Mouse (Mus musculus): ENCODE measurements at regions not wholly inside any gene's neighbourhood (a gene's known extent, or its start where the extent isn't known, plus 50 kb on each side); places are given as distances from the start of the nearest gene placed in this dataset.

DNA sequence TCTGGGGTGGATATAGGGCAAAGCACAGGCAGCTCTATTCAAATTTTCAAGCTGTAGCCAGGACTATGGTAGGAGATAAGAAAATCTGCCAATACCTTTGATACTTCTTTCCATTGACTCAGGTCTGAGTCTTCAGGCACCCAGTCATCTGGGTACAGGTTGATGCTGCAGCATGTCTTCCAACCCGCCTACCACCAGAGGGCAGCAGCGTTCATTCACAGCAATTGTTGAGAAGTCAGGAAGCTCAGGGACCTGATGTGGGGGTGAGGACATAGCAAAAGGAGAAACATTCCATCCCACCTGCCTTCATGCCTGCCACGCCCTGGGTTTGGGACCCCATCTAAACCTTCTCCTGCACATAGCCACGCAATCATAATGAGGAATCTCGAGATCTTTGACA lies 118.2 kb upstream of the Gm21876 start:
- Histone ChIP-seq H3K4me3 (ENCODE audit: extremely low read depth, insufficient read depth, insufficient read length) (no peak overlapping the region), H3K4me1 (ENCODE audit: control insufficient read depth, insufficient read depth, insufficient read length) (no peaks in the 10 kb centered on the region), H3K36me3 (ENCODE audit: control insufficient read depth, insufficient read depth, low read length) (no peaks in the 10 kb centered on the region), H3K27ac (ENCODE audit: insufficient read depth, low read length) (no peak overlapping the region), H3K27me3 (ENCODE audit: control insufficient read depth, insufficient read depth, low read length) (no peaks in the 10 kb centered on the region)
- WGBS, result 22% methylated on average over 5 of the region's 5 CpGs
- peak in 1 of 2 experiments; percentile 13 for DNase-seq (ENCODE audit: low read depth in 1 of 2, low spot score in 2 of 2)
- TF ChIP-seq CTCF (IDR thresholded peaks at IDR 0.05; ENCODE audit: extremely low read depth, insufficient read depth, insufficient read length, insufficient replicate concordance) (0 out of 2 replicates have a peak, but pooled peaks have one; percentile 9), POLR2A (IDR thresholded peaks at IDR 0.05; ENCODE audit: low read depth, low read length) (no peak)

- Histone ChIP-seq H3K36me3 (ENCODE audit: control insufficient read depth, insufficient read depth, low read length) (no peaks in the 10 kb centered on the region), H3K27me3 (ENCODE audit: control insufficient read depth, insufficient read depth, low read length) (no peaks in the 10 kb centered on the region), H3K4me3 (ENCODE audit: extremely low read depth, insufficient read depth, insufficient read length) (no peak overlapping the region), H3K4me1 (ENCODE audit: control insufficient read depth, insufficient read depth, insufficient read length) (no peaks in the 10 kb centered on the region), H3K27ac (ENCODE audit: insufficient read depth, low read length) (no peak overlapping the region)
- 32% methylated on average over 1 of the region's 1 CpGs for WGBS
- TF ChIP-seq POLR2A (IDR thresholded peaks at IDR 0.05; ENCODE audit: low read depth, low read length) (no peak), CTCF (IDR thresholded peaks at IDR 0.05; ENCODE audit: extremely low read depth, insufficient read depth, insufficient read length, insufficient replicate concordance) (no peak)
- no peak for DNase-seq (ENCODE audit: low read depth in 1 of 2, low spot score in 2 of 2)
Measured at GRCm38 (mm10) chrX:21295460-21295859, 120.0 kb upstream of the Gm21876 start.

DNA sequence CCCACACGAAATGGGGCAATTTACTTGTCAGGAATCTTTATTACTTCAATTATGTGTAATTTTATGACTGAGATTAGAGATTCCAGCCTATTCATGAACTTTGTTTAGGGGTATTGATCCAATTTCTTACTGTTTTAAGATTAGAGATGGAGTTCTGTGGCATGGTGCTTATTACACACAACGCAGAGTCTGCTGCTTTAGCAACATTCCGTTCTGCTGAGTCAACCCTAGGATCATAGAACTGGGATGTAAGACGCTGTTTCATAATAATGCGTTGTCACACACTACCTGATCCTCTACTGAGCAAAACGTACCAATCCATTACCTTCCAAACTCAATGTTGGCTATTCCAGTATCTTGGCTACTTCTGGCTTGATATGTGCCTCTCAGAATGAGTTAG lies 121.9 kb upstream of the Gm21876 start:
- Histone ChIP-seq H3K27ac (ENCODE audit: insufficient read depth, low read length) (no peak overlapping the region), H3K4me1 (ENCODE audit: control insufficient read depth, insufficient read depth, insufficient read length) (no peaks in the 10 kb centered on the region), H3K36me3 (ENCODE audit: control insufficient read depth, insufficient read depth, low read length) (no peaks in the 10 kb centered on the region), H3K4me3 (ENCODE audit: extremely low read depth, insufficient read depth, insufficient read length) (no peak overlapping the region), H3K27me3 (ENCODE audit: control insufficient read depth, insufficient read depth, low read length) (no peaks in the 10 kb centered on the region)
- WGBS, result 74% methylated on average over 6 of the region's 6 CpGs
- DNase-seq (ENCODE audit: low read depth in 1 of 2, low spot score in 2 of 2), result no peak
- TF ChIP-seq POLR2A (IDR thresholded peaks at IDR 0.05; ENCODE audit: low read depth, low read length), result no peak
- TF ChIP-seq CTCF (IDR thresholded peaks at IDR 0.05; ENCODE audit: extremely low read depth, insufficient read depth, insufficient read length, insufficient replicate concordance), result no peak

- H3K4me3 ChIP-seq (ENCODE audit: extremely low read depth, insufficient read depth, insufficient read length), result no peak overlapping the region
- TF ChIP-seq POLR2A (IDR thresholded peaks at IDR 0.05; ENCODE audit: low read depth, low read length), result no peak
- no peak for TF ChIP-seq CTCF (IDR thresholded peaks at IDR 0.05; ENCODE audit: extremely low read depth, insufficient read depth, insufficient read length, insufficient replicate concordance)
- WGBS, result 36% methylated on average over 13 of the region's 13 CpGs
- no peak for DNase-seq (ENCODE audit: low read depth in 1 of 2, low spot score in 2 of 2)
- H3K27ac ChIP-seq (ENCODE audit: insufficient read depth, low read length), result no peak overlapping the region
- H3K4me1 ChIP-seq (ENCODE audit: control insufficient read depth, insufficient read depth, insufficient read length), result no peaks in the 10 kb centered on the region
- H3K27me3 ChIP-seq (ENCODE audit: control insufficient read depth, insufficient read depth, low read length), result no peaks in the 10 kb centered on the region
- H3K36me3 ChIP-seq (ENCODE audit: control insufficient read depth, insufficient read depth, low read length), result no peaks in the 10 kb centered on the region
Measured at GRCm38 (mm10) chrX:21334499-21335032, 149.8 kb upstream of the Agtr2 start.

- Histone ChIP-seq H3K36me3 (ENCODE audit: control insufficient read depth, insufficient read depth, low read length) (no peaks in the 10 kb centered on the region), H3K27me3 (ENCODE audit: control insufficient read depth, insufficient read depth, low read length) (no peaks in the 10 kb centered on the region), H3K4me1 (ENCODE audit: control insufficient read depth, insufficient read depth, insufficient read length) (no peaks in the 10 kb centered on the region), H3K4me3 (ENCODE audit: extremely low read depth, insufficient read depth, insufficient read length) (no peak overlapping the region), H3K27ac (ENCODE audit: insufficient read depth, low read length) (no peak overlapping the region)
- no peak for DNase-seq (ENCODE audit: low read depth in 1 of 2, low spot score in 2 of 2)
- TF ChIP-seq POLR2A (IDR thresholded peaks at IDR 0.05; ENCODE audit: low read depth, low read length) (no peak), CTCF (IDR thresholded peaks at IDR 0.05; ENCODE audit: extremely low read depth, insufficient read depth, insufficient read length, insufficient replicate concordance) (no peak)
- 85% methylated on average over 1 of the region's 1 CpGs for WGBS
Measured at GRCm38 (mm10) chrX:21344397-21344796, 139.9 kb upstream of the Agtr2 start.

GRCm38 (mm10) chrX:21350503-21350902 lies 133.8 kb upstream of the Agtr2 start:
- Histone ChIP-seq H3K27me3 (ENCODE audit: control insufficient read depth, insufficient read depth, low read length) (no peaks in the 10 kb centered on the region), H3K27ac (ENCODE audit: insufficient read depth, low read length) (no peak overlapping the region), H3K4me1 (ENCODE audit: control insufficient read depth, insufficient read depth, insufficient read length) (no peaks in the 10 kb centered on the region), H3K36me3 (ENCODE audit: control insufficient read depth, insufficient read depth, low read length) (no peaks in the 10 kb centered on the region), H3K4me3 (ENCODE audit: extremely low read depth, insufficient read depth, insufficient read length) (no peak overlapping the region)
- DNase-seq (ENCODE audit: low read depth in 1 of 2, low spot score in 2 of 2), result no peak
- WGBS, result 38% methylated on average over 4 of the region's 4 CpGs
- TF ChIP-seq POLR2A (IDR thresholded peaks at IDR 0.05; ENCODE audit: low read depth, low read length) (no peak), CTCF (IDR thresholded peaks at IDR 0.05; ENCODE audit: extremely low read depth, insufficient read depth, insufficient read length, insufficient replicate concordance) (no peak)

GRCm38 (mm10) chrX:21352350-21352749 lies 132.0 kb upstream of the Agtr2 start:
- Histone ChIP-seq H3K4me1 (ENCODE audit: control insufficient read depth, insufficient read depth, insufficient read length) (no peaks in the 10 kb centered on the region), H3K4me3 (ENCODE audit: extremely low read depth, insufficient read depth, insufficient read length) (no peak overlapping the region), H3K36me3 (ENCODE audit: control insufficient read depth, insufficient read depth, low read length) (no peaks in the 10 kb centered on the region), H3K27me3 (ENCODE audit: control insufficient read depth, insufficient read depth, low read length) (no peaks in the 10 kb centered on the region), H3K27ac (ENCODE audit: insufficient read depth, low read length) (no peak overlapping the region)
- TF ChIP-seq POLR2A (IDR thresholded peaks at IDR 0.05; ENCODE audit: low read depth, low read length) (no peak), CTCF (IDR thresholded peaks at IDR 0.05; ENCODE audit: extremely low read depth, insufficient read depth, insufficient read length, insufficient replicate concordance) (no peak)
- WGBS, result 63% methylated on average over 3 of the region's 3 CpGs
- no peak for DNase-seq (ENCODE audit: low read depth in 1 of 2, low spot score in 2 of 2)
